Mouse (Mus musculus) right cerebral cortex, postnatal 14 days (tissue): ENCODE measurements around the gene Eaf1.
"Not testable (repeated sequence)": the region's sequence is repeated elsewhere in the genome, so short reads cannot be mapped to it uniquely, and the experiment has no call there.

Source experiments
- DNase-seq: peaks from one replicate; pipeline ENCODE4 v3.0.0; 2022

Gene Eaf1

GRCm38 (mm10) chr14:31494349-31494974 is at the start of gene Eaf1:
Eaf1 (plus strand) TSS chr14:31494399.
- peak; percentile 27 for DNase-seq

GRCm38 (mm10) chr14:31448994-31449393 is 45.2 kb upstream of the Eaf1 start:
- no peak for DNase-seq

- DNase-seq, result not testable (repeated sequence)
Observed at GRCm38 (mm10) chr14:31453946-31454345, 40.3 kb upstream of the Eaf1 start.

GRCm38 (mm10) chr14:31454849-31455566 is 39.2 kb upstream of the Eaf1 start:
- DNase-seq, result no peak

GRCm38 (mm10) chr14:31456064-31456721 is 38.0 kb upstream of the Eaf1 start:
- no peak for DNase-seq

- DNase-seq, result no peak
Observed at GRCm38 (mm10) chr14:31458006-31458405, 36.2 kb upstream of the Eaf1 start.

- not testable (repeated sequence) for DNase-seq
Observed at GRCm38 (mm10) chr14:31462226-31462625, 32.0 kb upstream of the Eaf1 start.

GRCm38 (mm10) chr14:31462886-31463285 is 31.3 kb upstream of the Eaf1 start:
- no peak for DNase-seq

- DNase-seq, result no peak
Observed at GRCm38 (mm10) chr14:31464176-31464575, 30.0 kb upstream of the Eaf1 start.

- no peak for DNase-seq
Observed at GRCm38 (mm10) chr14:31469711-31470110, 24.5 kb upstream of the Eaf1 start.

- peak; percentile 61 for DNase-seq
Observed at GRCm38 (mm10) chr14:31472451-31473061, 21.6 kb upstream of the Eaf1 start.

- DNase-seq, result no peak
Observed at GRCm38 (mm10) chr14:31473297-31473696, 20.9 kb upstream of the Eaf1 start.

GRCm38 (mm10) chr14:31482417-31482816 is 11.8 kb upstream of the Eaf1 start:
- no peak for DNase-seq

GRCm38 (mm10) chr14:31486465-31486864 is 7.7 kb upstream of the Eaf1 start:
- DNase-seq, result no peak

- DNase-seq, result no peak
Observed at GRCm38 (mm10) chr14:31488055-31488454, 6.1 kb upstream of the Eaf1 start.

GRCm38 (mm10) chr14:31493901-31494300 is 298 bp upstream of the Eaf1 start:
- DNase-seq, result no peak

- DNase-seq, result peak; percentile 87
Observed at GRCm38 (mm10) chr14:31494975-31495455, 816 bp downstream of the Eaf1 start, which contains the start of gene Mettl6. Mettl6 (minus strand) TSS chr14:31495040.

GRCm38 (mm10) chr14:31495538-31495937 is 1.3 kb downstream of the Eaf1 start:
- DNase-seq, result no peak

- DNase-seq, result no peak
Observed at GRCm38 (mm10) chr14:31496241-31496646, 2.0 kb downstream of the Eaf1 start.

GRCm38 (mm10) chr14:31499526-31499925 is 5.3 kb downstream of the Eaf1 start:
- no peak for DNase-seq

- no peak for DNase-seq
Observed at GRCm38 (mm10) chr14:31503406-31503805, 9.2 kb downstream of the Eaf1 start.

GRCm38 (mm10) chr14:31506456-31506855 is 12.3 kb downstream of the Eaf1 start:
- no peak for DNase-seq

- DNase-seq, result no peak
Observed at GRCm38 (mm10) chr14:31509911-31510310, 15.7 kb downstream of the Eaf1 start.
